Mouse (Mus musculus): ENCODE results near the gene Btnl1. TPM values are rescaled to one million over a fixed set of nuclear protein-coding genes. Genes with fewer than 3 reads are reported as not detected.

Btnl1 gene
- 0.35 and 0.56 TPM in 2 replicates for polyA plus RNA-seq (2012; rRNA removed)

DNA sequence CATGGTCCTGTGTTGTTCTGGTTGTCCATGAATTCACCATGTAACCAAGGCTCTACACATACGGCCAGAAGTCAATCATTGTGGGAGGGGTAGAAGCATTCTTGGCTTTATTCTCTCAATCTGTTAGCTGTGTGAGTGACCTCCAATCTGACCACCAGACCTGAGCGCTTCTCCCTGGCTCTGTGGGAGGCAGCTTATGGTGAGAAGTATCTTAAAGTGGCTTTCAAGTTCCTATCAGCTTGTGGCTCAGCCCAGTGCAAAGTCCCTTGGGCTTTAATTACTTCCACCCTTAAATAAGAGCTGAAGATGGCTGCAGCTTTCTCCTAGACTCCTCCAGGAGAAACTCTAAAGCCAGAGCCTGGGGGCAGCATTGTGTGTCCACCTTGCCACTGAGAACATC lies at the start of gene Btnl1:
Gene Btnl1 (plus strand): TSS at position 286 of the 400 bp plus-strand sequence.
- H3K27ac ChIP-seq (ENCODE audit: insufficient read depth, low read length): peak within 1 kb of the TSS; percentile 65
- no peak for DNase-seq (ENCODE audit: low read depth in 1 of 2, low spot score in 2 of 2)
- no peaks in the 10 kb centered on the region for H3K27me3 ChIP-seq (ENCODE audit: control insufficient read depth, insufficient read depth, low read length)
- TF ChIP-seq CTCF (IDR thresholded peaks at IDR 0.05; ENCODE audit: extremely low read depth, insufficient read depth, insufficient read length, insufficient replicate concordance): no peak
- no peak within 1 kb of the TSS for H3K4me3 ChIP-seq (ENCODE audit: extremely low read depth, insufficient read depth, insufficient read length)
- peaks cover 11% of the 10 kb centered on the region; the same call in 1 of the 2 replicates for H3K4me1 ChIP-seq (ENCODE audit: control insufficient read depth, insufficient read depth, insufficient read length)
- WGBS: 53% methylated on average over 2 of the region's 2 CpGs
- no peaks in the 10 kb centered on the region for H3K36me3 ChIP-seq (ENCODE audit: control insufficient read depth, insufficient read depth, low read length)

DNA sequence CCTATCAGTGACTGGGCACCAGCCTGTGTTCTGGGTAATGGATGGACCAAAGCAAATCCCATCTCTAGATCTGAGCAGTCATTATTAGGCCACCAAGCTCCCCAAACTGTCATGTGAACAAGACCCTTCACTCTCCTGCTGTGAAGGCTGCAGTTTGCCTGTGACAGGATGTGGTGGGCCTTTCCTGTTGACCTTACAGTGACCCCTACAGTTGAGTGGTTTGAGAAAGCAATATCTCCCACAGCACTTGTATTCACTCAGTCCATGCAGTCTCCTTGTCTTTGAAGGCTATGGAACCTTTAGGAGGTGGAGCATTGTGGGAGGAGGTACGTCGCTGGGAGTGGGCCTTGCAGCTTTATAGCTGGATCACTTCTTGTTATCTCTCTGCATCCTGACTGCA lies 47.1 kb upstream of the Btnl1 start:
- Histone ChIP-seq H3K27me3 (ENCODE audit: control insufficient read depth, insufficient read depth, low read length) (no peaks in the 10 kb centered on the region), H3K27ac (ENCODE audit: insufficient read depth, low read length) (peak overlapping the region; percentile 71), H3K4me3 (ENCODE audit: extremely low read depth, insufficient read depth, insufficient read length) (peak overlapping the region; percentile 25; the same call in 1 of the 2 replicates), H3K36me3 (ENCODE audit: control insufficient read depth, insufficient read depth, low read length) (peaks cover 3% of the 10 kb centered on the region; the same call in 1 of the 2 replicates), H3K4me1 (ENCODE audit: control insufficient read depth, insufficient read depth, insufficient read length) (peaks cover 31% of the 10 kb centered on the region)
- DNase-seq (ENCODE audit: low read depth in 1 of 2, low spot score in 2 of 2): peak in 1 of 2 experiments; percentile 52
- 10% methylated on average over 2 of the region's 2 CpGs for WGBS
- no peak for TF ChIP-seq POLR2A (IDR thresholded peaks at IDR 0.05; ENCODE audit: low read depth, low read length)
- no peak for TF ChIP-seq CTCF (IDR thresholded peaks at IDR 0.05; ENCODE audit: extremely low read depth, insufficient read depth, insufficient read length, insufficient replicate concordance)

DNA sequence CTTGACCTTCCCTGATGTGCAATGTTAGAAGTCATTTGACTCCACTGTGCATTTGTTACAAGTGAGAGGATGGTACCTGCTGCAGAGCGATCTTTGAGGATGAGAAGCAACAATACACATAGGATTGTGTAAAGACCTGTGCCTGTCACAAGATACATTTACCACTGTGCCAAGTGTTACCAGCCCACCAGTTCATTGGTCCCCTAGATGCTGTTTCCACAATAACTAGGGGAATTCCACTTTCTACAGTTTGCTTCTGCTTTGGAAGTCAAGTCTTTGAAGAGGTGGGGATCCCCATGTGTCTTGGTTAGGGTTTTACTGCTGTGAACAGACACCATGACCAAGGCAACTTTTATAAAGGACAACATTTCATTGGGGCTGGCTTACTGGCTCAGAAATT lies 45.7 kb upstream of the Btnl1 start:
- H3K27me3 ChIP-seq (ENCODE audit: control insufficient read depth, insufficient read depth, low read length): no peaks in the 10 kb centered on the region
- H3K36me3 ChIP-seq (ENCODE audit: control insufficient read depth, insufficient read depth, low read length): peaks cover 3% of the 10 kb centered on the region; the same call in 1 of the 2 replicates
- no peak for TF ChIP-seq POLR2A (IDR thresholded peaks at IDR 0.05; ENCODE audit: low read depth, low read length)
- peaks cover 25% of the 10 kb centered on the region for H3K4me1 ChIP-seq (ENCODE audit: control insufficient read depth, insufficient read depth, insufficient read length)
- no peak for DNase-seq (ENCODE audit: low read depth in 1 of 2, low spot score in 2 of 2)
- H3K4me3 ChIP-seq (ENCODE audit: extremely low read depth, insufficient read depth, insufficient read length): no peak overlapping the region
- H3K27ac ChIP-seq (ENCODE audit: insufficient read depth, low read length): peak overlapping the region; percentile 6; the same call in 1 of the 2 replicates
- WGBS: 88% methylated on average over 1 of the region's 1 CpGs

DNA sequence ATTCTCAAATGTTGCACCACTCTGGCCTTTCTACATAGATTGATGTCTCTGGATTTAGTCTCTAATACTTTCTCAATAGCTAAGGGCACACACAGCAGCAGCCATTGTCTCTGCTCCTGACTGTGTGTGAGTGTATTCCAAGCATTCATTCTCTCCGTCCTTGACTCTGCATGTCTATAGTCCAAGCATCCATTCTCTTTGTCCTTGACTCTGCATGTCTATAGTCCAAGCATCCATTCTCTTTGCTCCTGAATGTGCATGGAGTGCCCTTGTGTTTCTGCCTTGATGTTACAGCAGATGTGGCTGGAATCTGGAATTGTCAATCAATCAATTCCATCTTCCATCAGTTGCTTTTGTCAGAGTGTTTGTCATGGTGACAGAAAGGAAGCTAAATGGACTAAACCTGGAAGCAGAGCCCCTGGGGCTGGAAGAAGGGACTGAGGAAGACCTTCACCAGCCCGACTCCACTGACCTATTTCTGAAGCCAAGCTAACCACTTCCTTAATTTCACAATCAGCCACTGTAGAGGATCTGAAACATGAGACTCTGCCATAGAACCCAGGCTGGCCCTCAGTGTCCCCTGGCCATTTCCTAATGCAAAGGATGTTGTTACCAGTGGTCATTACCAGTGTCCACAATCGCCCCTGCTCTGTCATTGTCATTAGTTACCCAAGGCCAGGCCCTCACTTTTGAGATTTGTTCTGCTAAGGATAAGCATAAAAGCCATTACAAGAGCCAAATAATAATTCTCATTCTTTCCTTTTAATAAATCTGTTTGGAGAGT lies 36.1 kb upstream of the Btnl1 start:
- Histone ChIP-seq H3K4me3 (ENCODE audit: extremely low read depth, insufficient read depth, insufficient read length) (no peak overlapping the region), H3K27ac (ENCODE audit: insufficient read depth, low read length) (no peak overlapping the region), H3K27me3 (ENCODE audit: control insufficient read depth, insufficient read depth, low read length) (no peaks in the 10 kb centered on the region), H3K4me1 (ENCODE audit: control insufficient read depth, insufficient read depth, insufficient read length) (peaks cover 16% of the 10 kb centered on the region; the same call in 1 of the 2 replicates), H3K36me3 (ENCODE audit: control insufficient read depth, insufficient read depth, low read length) (no peaks in the 10 kb centered on the region; the same call in 1 of the 2 replicates)
- no peak for DNase-seq (ENCODE audit: low read depth in 1 of 2, low spot score in 2 of 2)
- no peak for TF ChIP-seq CTCF (IDR thresholded peaks at IDR 0.05; ENCODE audit: extremely low read depth, insufficient read depth, insufficient read length, insufficient replicate concordance)
- no peak for TF ChIP-seq POLR2A (IDR thresholded peaks at IDR 0.05; ENCODE audit: low read depth, low read length)
- 34% methylated on average over 3 of the region's 3 CpGs for WGBS

DNA sequence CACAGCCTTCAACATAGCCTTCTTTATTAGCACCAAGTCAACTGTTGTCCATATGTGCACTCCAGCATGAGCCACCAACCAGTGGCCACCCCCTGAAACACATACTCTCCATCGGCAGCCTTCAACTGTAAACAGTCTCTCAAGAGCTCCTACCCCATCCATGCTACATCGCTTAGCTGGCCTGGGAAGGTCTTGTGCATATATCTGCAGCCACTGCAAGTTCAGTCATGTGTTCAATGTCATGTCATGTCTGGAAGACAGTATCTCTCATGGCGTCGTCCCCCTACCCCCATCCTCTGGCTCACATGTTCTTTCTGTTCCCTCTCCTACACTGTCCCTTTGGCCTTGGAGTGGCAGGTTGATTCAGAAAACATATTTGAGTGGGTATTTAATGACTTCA lies 32.0 kb upstream of the Btnl1 start:
- TF ChIP-seq CTCF (IDR thresholded peaks at IDR 0.05; ENCODE audit: extremely low read depth, insufficient read depth, insufficient read length, insufficient replicate concordance) (no peak), POLR2A (IDR thresholded peaks at IDR 0.05; ENCODE audit: low read depth, low read length) (no peak)
- H3K4me3 ChIP-seq (ENCODE audit: extremely low read depth, insufficient read depth, insufficient read length): no peak overlapping the region
- peaks cover 34% of the 10 kb centered on the region; the same call in 1 of the 2 replicates for H3K4me1 ChIP-seq (ENCODE audit: control insufficient read depth, insufficient read depth, insufficient read length)
- H3K36me3 ChIP-seq (ENCODE audit: control insufficient read depth, insufficient read depth, low read length): no peaks in the 10 kb centered on the region
- DNase-seq (ENCODE audit: low read depth in 1 of 2, low spot score in 2 of 2): no peak
- H3K27me3 ChIP-seq (ENCODE audit: control insufficient read depth, insufficient read depth, low read length): no peaks in the 10 kb centered on the region
- 90% methylated on average over 4 of the region's 4 CpGs for WGBS
- H3K27ac ChIP-seq (ENCODE audit: insufficient read depth, low read length): no peak overlapping the region

DNA sequence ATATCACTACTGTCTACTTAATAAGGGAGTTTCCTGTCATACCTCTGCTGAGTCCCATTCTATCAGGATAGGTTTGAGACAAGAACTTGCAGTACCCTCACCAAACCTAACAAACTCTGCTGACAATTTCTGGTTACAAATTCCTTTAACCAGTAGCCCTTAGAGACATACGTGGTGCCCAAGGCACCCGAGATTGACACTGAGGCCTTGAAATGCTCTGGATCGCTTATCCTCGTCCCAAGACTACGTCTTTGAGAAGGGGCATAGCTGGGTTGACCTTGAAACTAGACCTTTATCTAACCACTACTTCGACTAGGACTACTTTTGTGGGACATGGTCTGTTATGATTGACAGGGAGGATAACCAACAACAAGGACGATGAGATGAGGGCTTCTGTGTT lies 31.4 kb upstream of the Btnl1 start:
- H3K27me3 ChIP-seq (ENCODE audit: control insufficient read depth, insufficient read depth, low read length): no peaks in the 10 kb centered on the region
- H3K4me1 ChIP-seq (ENCODE audit: control insufficient read depth, insufficient read depth, insufficient read length): peaks cover 34% of the 10 kb centered on the region; the same call in 1 of the 2 replicates
- H3K4me3 ChIP-seq (ENCODE audit: extremely low read depth, insufficient read depth, insufficient read length): no peak overlapping the region
- WGBS: 89% methylated on average over 7 of the region's 7 CpGs
- H3K36me3 ChIP-seq (ENCODE audit: control insufficient read depth, insufficient read depth, low read length): no peaks in the 10 kb centered on the region
- DNase-seq (ENCODE audit: low read depth in 1 of 2, low spot score in 2 of 2): no peak
- H3K27ac ChIP-seq (ENCODE audit: insufficient read depth, low read length): no peak overlapping the region; the same call in 1 of the 2 replicates
- no peak for TF ChIP-seq CTCF (IDR thresholded peaks at IDR 0.05; ENCODE audit: extremely low read depth, insufficient read depth, insufficient read length, insufficient replicate concordance)
- no peak for TF ChIP-seq POLR2A (IDR thresholded peaks at IDR 0.05; ENCODE audit: low read depth, low read length)

DNA sequence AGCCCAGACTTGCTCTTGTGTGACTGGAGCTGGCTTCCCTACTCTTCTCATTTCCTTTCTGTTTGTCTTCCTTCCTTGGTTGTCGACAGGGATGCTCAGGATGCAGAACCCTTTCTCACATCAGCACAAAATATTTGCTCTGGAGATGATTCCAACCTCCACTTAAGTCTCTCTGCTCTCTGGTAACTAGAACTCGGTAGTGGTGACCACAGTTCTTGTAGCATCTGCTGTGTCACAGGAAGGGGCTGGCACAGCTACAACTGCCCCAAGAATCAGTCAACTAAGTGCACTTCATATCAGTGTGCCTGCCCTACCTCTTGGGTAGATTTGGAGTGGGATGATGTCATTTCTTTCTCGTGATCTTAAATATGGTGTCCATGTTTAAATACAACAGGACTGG lies 30.9 kb upstream of the Btnl1 start:
- H3K4me1 ChIP-seq (ENCODE audit: control insufficient read depth, insufficient read depth, insufficient read length): peaks cover 33% of the 10 kb centered on the region; the same call in 1 of the 2 replicates
- WGBS: 16% methylated on average over 3 of the region's 3 CpGs

More for the DNA sequence above, 30.9 kb upstream of the Btnl1 start:
- Histone ChIP-seq H3K4me3 (ENCODE audit: extremely low read depth, insufficient read depth, insufficient read length) (no peak overlapping the region), H3K36me3 (ENCODE audit: control insufficient read depth, insufficient read depth, low read length) (no peaks in the 10 kb centered on the region), H3K27ac (ENCODE audit: insufficient read depth, low read length) (peak overlapping the region; percentile 98), H3K27me3 (ENCODE audit: control insufficient read depth, insufficient read depth, low read length) (no peaks in the 10 kb centered on the region)
- DNase-seq (ENCODE audit: low read depth in 1 of 2, low spot score in 2 of 2): no peak
- TF ChIP-seq POLR2A (IDR thresholded peaks at IDR 0.05; ENCODE audit: low read depth, low read length) (no peak), CTCF (IDR thresholded peaks at IDR 0.05; ENCODE audit: extremely low read depth, insufficient read depth, insufficient read length, insufficient replicate concordance) (no peak)
